Mouse (Mus musculus): ENCODE data around the gene Celf1.

- TF ChIP-seq POLR2A (IDR thresholded peaks at IDR 0.05; ENCODE audit: borderline replicate concordance, control insufficient read depth, low read depth, low read length) (no peak), CTCF (IDR thresholded peaks at IDR 0.05; ENCODE audit: control insufficient read depth, insufficient read depth, low read length) (no peak)
Observed at GRCm38 (mm10) chr2:90953461-90953860, 13.3 kb downstream of the Celf1 start.
